Mouse (Mus musculus) intestine, embryonic 14.5 days (tissue): ENCODE measurements around the gene Fbxl12. TPM values are rescaled to one million over a fixed set of nuclear protein-coding genes. Genes with fewer than 3 reads are reported as not detected.
"Not testable (repeated sequence)": the region's sequence is repeated elsewhere in the genome, so short reads cannot be mapped to it uniquely, and the experiment has no call there.

Experiments used
- ATAC-seq: fragments of 200-750 bp; cut with Nextera tagmentation; replicated peaks from 2 replicates; pipeline ENCODE4 v1.8.0; 2017; ENCODE audit warnings: low read depth, moderate number of reproducible peaks, moderate TSS enrichment, moderate library complexity; ENCODE audit not compliant: low FRiP score, low TSS enrichment
- DNase-seq: peaks from one replicate; pipeline ENCODE4 v3.0.0-alpha.2; 2018; ENCODE audit warnings: low spot score
- H3K27ac ChIP-seq: fragments of 300-500 bp; sonication (generic); 2 replicates; pipeline ENCODE4 v1.5.1; 2014; ENCODE audit warnings: low read depth, mild to moderate bottlenecking, control low read depth
- H3K27me3 ChIP-seq: fragments of 300-500 bp; sonication (generic); replicated peaks from 2 replicates; pipeline ENCODE4 v1.6.1; 2014; ENCODE audit warnings: low read length, control low read depth; ENCODE audit not compliant: control insufficient read depth, insufficient read depth
- H3K36me3 ChIP-seq: fragments of 300-500 bp; sonication (generic); 2 replicates; pipeline ENCODE4 v1.6.1; 2014; ENCODE audit warnings: low read length, control low read depth; ENCODE audit not compliant: control insufficient read depth, insufficient read depth
- H3K4me1 ChIP-seq: fragments of 300-500 bp; sonication (generic); replicated peaks from 2 replicates; pipeline ENCODE4 v1.6.1; 2014; ENCODE audit warnings: low read length, control low read depth, mixed read lengths; ENCODE audit not compliant: control insufficient read depth, insufficient read depth
- H3K4me2 ChIP-seq: fragments of 300-500 bp; sonication (generic); 2 replicates; pipeline ENCODE4 v1.6.1; 2014; ENCODE audit warnings: low read length
- H3K4me3 ChIP-seq: fragments of 300-500 bp; sonication (generic); 2 replicates; pipeline ENCODE4 v1.5.1; 2014; ENCODE audit warnings: low read depth, low read length, control low read depth, mixed read lengths
- H3K9ac ChIP-seq: fragments of 300-500 bp; sonication (generic); 2 replicates; pipeline ENCODE4 v1.6.1; 2014; ENCODE audit warnings: mild to moderate bottlenecking, low read length
- H3K9me3 ChIP-seq: fragments of 300-500 bp; sonication (generic); 2 replicates; pipeline ENCODE4 v1.6.1; 2016; ENCODE audit warnings: low read length, control low read depth; ENCODE audit not compliant: control insufficient read depth
- WGBS: fragments of 180-500 bp; shearing (Covaris S2); extraction: QIAGEN DNeasy Blood & Tissue Kit; methylation state at CpG from one replicate; pipeline ENCODE4 v1.1.7; 2014; 5-methylcytosine and 5-hydroxymethylcytosine counted together
- polyA plus RNA-seq: library from polyadenylated mRNA; unstranded; fragments of >200 nt; fragmentation: Nextera tagmentation; extraction: Ambion mirVana; gene quantifications from 2 replicates; pipeline ENCODE4 v1.2.1, GENCODE M21; 2014

The Fbxl12 gene
- 11.6 and 12.1 TPM in 2 replicates for polyA plus RNA-seq

GRCm38 (mm10) chr9:20644360-20645081, at the start of gene Fbxl12:
Gene Fbxl12 (minus strand): TSS chr9:20644767.
- ATAC-seq, result no peak
- Histone ChIP-seq H3K9me3 (no peaks in the 10 kb centered on the region), H3K27me3 (no peaks in the 10 kb centered on the region), H3K36me3 (peaks cover 32% of the 10 kb centered on the region), H3K4me2 (peak within 1 kb of the TSS; percentile 88), H3K4me1 (peaks cover 22% of the 10 kb centered on the region), H3K27ac (peak within 1 kb of the TSS; percentile 97), H3K9ac (peak within 1 kb of the TSS; percentile 78), H3K4me3 (peak within 1 kb of the TSS; percentile 84)
- WGBS, result 1% methylated on average over 43 of the region's 43 CpGs
- DNase-seq, result peak; percentile 92

- DNase-seq, result no peak
- H3K36me3 ChIP-seq, result no peaks in the 10 kb centered on the region
- no peak overlapping the region for H3K27ac ChIP-seq
- H3K4me1 ChIP-seq, result no peaks in the 10 kb centered on the region
- peaks cover 12% of the 10 kb centered on the region for H3K27me3 ChIP-seq
- H3K9ac ChIP-seq, result no peak overlapping the region
- no peak overlapping the region for H3K4me2 ChIP-seq
- no peak overlapping the region for H3K4me3 ChIP-seq
- no peaks in the 10 kb centered on the region for H3K9me3 ChIP-seq
- ATAC-seq, result no peak
- 89% methylated on average over 3 of the region's 3 CpGs for WGBS
Observed at GRCm38 (mm10) chr9:20692863-20693262, 48.3 kb upstream of the Fbxl12 start.

GRCm38 (mm10) chr9:20690449-20690848, 45.9 kb upstream of the Fbxl12 start:
- not testable (repeated sequence) for H3K4me2 ChIP-seq, H3K4me1 ChIP-seq, H3K27ac ChIP-seq, H3K36me3 ChIP-seq, DNase-seq, H3K4me3 ChIP-seq, H3K9me3 ChIP-seq, ATAC-seq, H3K27me3 ChIP-seq, H3K9ac ChIP-seq
- 87% methylated on average over 2 of the region's 2 CpGs for WGBS

- no peaks in the 10 kb centered on the region for H3K4me1 ChIP-seq
- no peak for ATAC-seq
- H3K9ac ChIP-seq, result no peak overlapping the region
- no peaks in the 10 kb centered on the region for H3K9me3 ChIP-seq
- H3K4me3 ChIP-seq, result no peak overlapping the region
- H3K4me2 ChIP-seq, result no peak overlapping the region
- no peak overlapping the region for H3K27ac ChIP-seq
- no peaks in the 10 kb centered on the region for H3K36me3 ChIP-seq
- no peak for DNase-seq
- 2% methylated on average over 4 of the region's 4 CpGs for WGBS
- peaks cover 5% of the 10 kb centered on the region for H3K27me3 ChIP-seq
Observed at GRCm38 (mm10) chr9:20689913-20690312, 45.3 kb upstream of the Fbxl12 start.

- 60% methylated on average over 1 of the region's 1 CpGs for WGBS
- H3K36me3 ChIP-seq, result no peaks in the 10 kb centered on the region
- ATAC-seq (no peak), DNase-seq (no peak)
- H3K27ac ChIP-seq, result no peak overlapping the region
- H3K4me3 ChIP-seq, result no peak overlapping the region
- H3K27me3 ChIP-seq, result peaks cover 3% of the 10 kb centered on the region
- H3K4me2 ChIP-seq, result no peak overlapping the region
- H3K9me3 ChIP-seq, result no peaks in the 10 kb centered on the region
- H3K4me1 ChIP-seq, result no peaks in the 10 kb centered on the region
- no peak overlapping the region for H3K9ac ChIP-seq
Observed at GRCm38 (mm10) chr9:20689403-20689802, 44.8 kb upstream of the Fbxl12 start.

GRCm38 (mm10) chr9:20685081-20685861, 40.7 kb upstream of the Fbxl12 start:
- no peaks in the 10 kb centered on the region for H3K36me3 ChIP-seq
- no peaks in the 10 kb centered on the region for H3K27me3 ChIP-seq
- DNase-seq (no peak), ATAC-seq (no peak)
- no peaks in the 10 kb centered on the region for H3K9me3 ChIP-seq
- H3K4me1 ChIP-seq, result no peaks in the 10 kb centered on the region
- no peak overlapping the region for H3K9ac ChIP-seq
- no peak overlapping the region for H3K4me3 ChIP-seq
- H3K4me2 ChIP-seq, result no peak overlapping the region
- WGBS, result 52% methylated on average over 16 of the region's 17 CpGs
- no peak overlapping the region for H3K27ac ChIP-seq

- no peak overlapping the region for H3K27ac ChIP-seq
- DNase-seq, result no peak
- no peaks in the 10 kb centered on the region for H3K36me3 ChIP-seq
- no peak overlapping the region for H3K4me3 ChIP-seq
- no peaks in the 10 kb centered on the region for H3K27me3 ChIP-seq
- H3K9me3 ChIP-seq, result no peaks in the 10 kb centered on the region
- H3K9ac ChIP-seq, result no peak overlapping the region
- no peak overlapping the region for H3K4me2 ChIP-seq
- WGBS, result 74% methylated on average over 2 of the region's 2 CpGs
- no peaks in the 10 kb centered on the region for H3K4me1 ChIP-seq
- no peak for ATAC-seq
Observed at GRCm38 (mm10) chr9:20682389-20682722, 37.8 kb upstream of the Fbxl12 start.

GRCm38 (mm10) chr9:20681546-20682388, 37.2 kb upstream of the Fbxl12 start:
- H3K4me1 ChIP-seq, result no peaks in the 10 kb centered on the region
- no peak overlapping the region for H3K9ac ChIP-seq

More at GRCm38 (mm10) chr9:20681546-20682388, 37.2 kb upstream of the Fbxl12 start:
- H3K9me3 ChIP-seq, result no peaks in the 10 kb centered on the region
- H3K27me3 ChIP-seq, result no peaks in the 10 kb centered on the region
- H3K36me3 ChIP-seq, result no peaks in the 10 kb centered on the region
- no peak overlapping the region for H3K4me2 ChIP-seq
- H3K27ac ChIP-seq, result no peak overlapping the region
- ATAC-seq, result no peak
- H3K4me3 ChIP-seq, result no peak overlapping the region
- 63% methylated on average over 6 of the region's 7 CpGs for WGBS
- no peak for DNase-seq
